ENCODE assay signal across 8 mouse cellular contexts in the genomic region with DNA sequence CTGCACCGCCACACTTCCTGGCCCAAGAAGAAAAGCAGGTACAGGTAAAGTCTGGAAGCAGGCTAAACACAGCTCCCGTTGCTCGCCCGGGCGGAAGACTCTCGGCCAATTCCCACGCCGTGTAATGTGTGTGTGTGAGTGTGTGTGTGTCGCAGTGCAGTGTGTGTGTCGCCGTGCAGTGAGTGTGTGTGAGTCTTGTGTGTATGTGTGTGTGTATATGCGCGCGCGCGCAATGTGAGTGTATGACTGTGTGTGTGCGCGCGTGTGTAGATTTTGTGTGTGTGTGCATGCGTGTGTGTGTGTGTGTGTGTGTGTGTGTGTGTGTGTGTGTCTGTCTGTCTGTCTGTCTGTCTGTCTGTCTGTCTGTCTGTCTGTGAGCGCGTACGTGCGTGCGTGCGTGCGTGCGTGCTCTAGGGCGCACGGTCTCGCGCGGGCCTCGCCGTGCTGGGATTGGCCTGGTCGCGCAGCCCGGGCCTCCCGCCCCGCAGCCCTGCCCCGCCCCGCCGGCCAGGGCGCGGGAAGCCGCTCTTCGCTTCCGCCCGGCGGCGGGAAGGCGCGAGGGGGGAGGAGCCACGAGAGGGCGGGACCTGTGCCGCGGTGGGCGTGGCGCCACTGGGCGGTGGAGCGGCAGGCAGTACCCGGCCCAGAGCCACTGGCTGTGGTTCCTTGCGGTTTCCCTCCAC.
DNase-seq lines count a peak whose midpoint lies in the region; ATAC-seq and TF ChIP-seq lines count a peak whose summit lies in the region.

No protein-coding gene starts in this region.

- H3K27me3 ChIP-seq in embryonic facial prominence, embryonic 14.5 days (replicated peaks; ENCODE audit: control insufficient read depth, insufficient read depth, low read length), result no peaks in the 10 kb centered on the region
- no peaks in the 10 kb centered on the region for H3K27me3 ChIP-seq in heart, embryonic 10.5 days (ENCODE audit: insufficient read depth, poor library complexity, severe bottlenecking)
- H3K27me3 ChIP-seq in kidney, embryonic 15.5 days, result peaks cover 29% of the 10 kb centered on the region
- no peaks in the 10 kb centered on the region for H3K27me3 ChIP-seq in liver, adult 2 months (ENCODE audit: control insufficient read depth, insufficient read depth, low read length)
- H3K27me3 ChIP-seq in splenic B cell, adult 2 months (ENCODE audit: control insufficient read depth, insufficient read depth, low read length, poor library complexity, severe bottlenecking), result no peaks in the 10 kb centered on the region; the same call in 1 of the 2 replicates

- H3K79me2 ChIP-seq in liver, adult 2 months (ENCODE audit: control insufficient read depth, insufficient read depth, low read length), result peaks cover 4% of the 10 kb centered on the region; the same call in 1 of the 2 replicates

- peak overlapping the region; percentile 81 for H3K9ac ChIP-seq in embryonic facial prominence, embryonic 14.5 days (ENCODE audit: low read depth, low read length)
- peak overlapping the region; percentile 54 for H3K9ac ChIP-seq in kidney, embryonic 15.5 days
- H3K9ac ChIP-seq in liver, adult 2 months (ENCODE audit: low read depth, low read length), result peak overlapping the region; percentile 81

- TF ChIP-seq CTCF in liver, adult 2 months (IDR thresholded peaks at IDR 0.05; ENCODE audit: low read depth, low read length), result no peak

- H3K36me3 ChIP-seq in embryonic facial prominence, embryonic 14.5 days (ENCODE audit: control insufficient read depth, insufficient read depth, low read length), result no peaks in the 10 kb centered on the region
- no peaks in the 10 kb centered on the region for H3K36me3 ChIP-seq in heart, embryonic 10.5 days
- H3K36me3 ChIP-seq in kidney, embryonic 15.5 days, result no peaks in the 10 kb centered on the region
- no peaks in the 10 kb centered on the region for H3K36me3 ChIP-seq in liver, adult 2 months (ENCODE audit: control insufficient read depth, insufficient read depth, low read length)
- no peaks in the 10 kb centered on the region for H3K36me3 ChIP-seq in splenic B cell, adult 2 months (ENCODE audit: control insufficient read depth, insufficient read depth, low read length, poor library complexity, severe bottlenecking)

- peak overlapping the region; percentile 93 for H3K27ac ChIP-seq in embryonic facial prominence, embryonic 14.5 days (replicated peaks; ENCODE audit: low read depth, low read length)
- peak overlapping the region; percentile 94 for H3K27ac ChIP-seq in heart, embryonic 10.5 days
- H3K27ac ChIP-seq in kidney, embryonic 15.5 days, result peak overlapping the region; percentile 90
- H3K27ac ChIP-seq in liver, adult 2 months (replicated peaks; ENCODE audit: insufficient read depth, low read depth, low read length), result peak overlapping the region; percentile 74

- peak overlapping the region; percentile 51 for H3K4me3 ChIP-seq in embryonic facial prominence, embryonic 14.5 days (ENCODE audit: low read depth, low read length)
- peak overlapping the region; percentile 63 for H3K4me3 ChIP-seq in heart, embryonic 10.5 days
- H3K4me3 ChIP-seq in kidney, embryonic 15.5 days (replicated peaks), result peak overlapping the region; percentile 47
- peak overlapping the region; percentile 57 for H3K4me3 ChIP-seq in liver, adult 2 months (ENCODE audit: insufficient read depth, low read depth, low read length)

- peak; percentile 23 to 29 for DNase-seq in monocyte, adult 2 months (ENCODE audit: low read depth in 1 of 2, low spot score in 2 of 2)
- peak; percentile 96 for DNase-seq in embryonic facial prominence, embryonic 14.5 days (ENCODE audit: low spot score)
- DNase-seq in heart, embryonic 10.5 days (ENCODE audit: low spot score), result peak; percentile 96
- peak; percentile 75 for DNase-seq in liver, adult 2 months (ENCODE audit: extremely low read depth, low read depth, low spot score)
- peak; percentile 2 for DNase-seq in naive thymus-derived CD4-positive, alpha-beta T cell, adult 2 months (ENCODE audit: low read depth)
- DNase-seq in splenic B cell, adult 2 months (ENCODE audit: low read depth, low spot score), result peak; percentile 1

- no peak for ATAC-seq in monocyte, adult 5-6 weeks (replicated peaks; ENCODE audit: insufficient number of reproducible peaks, low FRiP score, low TSS enrichment, poor library complexity, severe bottlenecking)
- ATAC-seq in embryonic facial prominence, embryonic 14.5 days (ENCODE audit: low read depth), result peak; percentile 98
- ATAC-seq in kidney, embryonic 15.5 days (replicated peaks; ENCODE audit: low FRiP score), result peak; percentile 97

- no peaks in the 10 kb centered on the region for H3K9me3 ChIP-seq in embryonic facial prominence, embryonic 14.5 days (ENCODE audit: control insufficient read depth, low read length)
- H3K9me3 ChIP-seq in heart, embryonic 10.5 days, result no peaks in the 10 kb centered on the region
- no peaks in the 10 kb centered on the region for H3K9me3 ChIP-seq in kidney, embryonic 15.5 days (replicated peaks)

- under 1% methylated on average over 32 of the region's 63 CpGs for WGBS in embryonic facial prominence, embryonic 14.5 days
- WGBS in heart, embryonic 10.5 days, result under 1% methylated on average over 61 of the region's 63 CpGs
- WGBS in kidney, embryonic 15.5 days, result 1% methylated on average over 47 of the region's 63 CpGs
- WGBS in liver, adult 2 months, result under 1% methylated on average over 51 of the region's 63 CpGs

- peak; percentile 45; the same call in 1 of the 2 replicates for TF ChIP-seq POLR2A in liver, adult 2 months (IDR thresholded peaks at IDR 0.05; ENCODE audit: extremely low read depth, insufficient read depth, low read length)

- peaks cover 40% of the 10 kb centered on the region for H3K4me1 ChIP-seq in embryonic facial prominence, embryonic 14.5 days (ENCODE audit: control insufficient read depth, insufficient read depth, low read length)
- peaks cover 52% of the 10 kb centered on the region for H3K4me1 ChIP-seq in heart, embryonic 10.5 days
- H3K4me1 ChIP-seq in kidney, embryonic 15.5 days, result peaks cover 49% of the 10 kb centered on the region
- H3K4me1 ChIP-seq in liver, adult 2 months (ENCODE audit: control insufficient read depth, insufficient read depth, low read length), result peaks cover 10% of the 10 kb centered on the region

- peak overlapping the region; percentile 93 for H3K4me2 ChIP-seq in embryonic facial prominence, embryonic 14.5 days (ENCODE audit: low read depth, low read length)
- peak overlapping the region; percentile 78 for H3K4me2 ChIP-seq in kidney, embryonic 15.5 days

Comparison
In these comparisons a context has a peak if more than half of its experiments do, and no peak if none do; other contexts are left out.
1. DNase-seq: peak in every context shown above with its lines; median percentile 96 in embryonic facial prominence, embryonic 14.5 days; 96 in heart, embryonic 10.5 days; 75 in liver, adult 2 months; 26 in monocyte, adult 2 months; 2 in naive thymus-derived CD4-positive, alpha-beta T cell, adult 2 months; 1 in splenic B cell, adult 2 months.